Mouse (Mus musculus) heart, embryonic 11.5 days (tissue): ENCODE results near the gene Shroom3. TPM values are rescaled to one million over a fixed set of nuclear protein-coding genes. Genes with fewer than 3 reads are reported as not detected.

Experiments used
- ATAC-seq: fragments of 200-750 bp; cut with Nextera tagmentation; replicated peaks from 2 replicates; pipeline ENCODE4 v1.8.0; 2017; ENCODE audit warnings: moderate library complexity; ENCODE audit not compliant: insufficient number of reproducible peaks, low FRiP score, low TSS enrichment
- H3K27ac ChIP-seq: fragments of 300-500 bp; sonication (generic); 2 replicates; pipeline ENCODE4 v1.5.1; 2014; ENCODE audit warnings: mild to moderate bottlenecking, low read depth, low read length
- H3K27me3 ChIP-seq: fragments of 300-500 bp; sonication (generic); 2 replicates; pipeline ENCODE4 v1.6.1; 2014; ENCODE audit warnings: mild to moderate bottlenecking, low read length, mixed read lengths; ENCODE audit not compliant: control insufficient read depth, insufficient read depth
- H3K36me3 ChIP-seq: fragments of 300-500 bp; sonication (generic); 2 replicates; pipeline ENCODE4 v1.6.1; 2014; ENCODE audit warnings: mild to moderate bottlenecking, low read length, moderate library complexity, mixed read lengths; ENCODE audit not compliant: control insufficient read depth, insufficient read depth
- H3K4me1 ChIP-seq: fragments of 300-500 bp; sonication (generic); 2 replicates; pipeline ENCODE4 v1.6.1; 2014; ENCODE audit warnings: low read length; ENCODE audit not compliant: control insufficient read depth, insufficient read depth
- H3K4me2 ChIP-seq: fragments of 300-500 bp; sonication (generic); 2 replicates; pipeline ENCODE4 v1.6.1; 2014; ENCODE audit warnings: mild to moderate bottlenecking, moderate library complexity
- H3K4me3 ChIP-seq: fragments of 300-500 bp; sonication (generic); 2 replicates; pipeline ENCODE4 v1.5.1; 2014; ENCODE audit warnings: low read depth, low read length
- H3K9ac ChIP-seq: fragments of 300-500 bp; sonication (generic); 2 replicates; pipeline ENCODE4 v1.6.1; 2014; ENCODE audit warnings: mild to moderate bottlenecking, low read depth, low read length, moderate library complexity
- H3K9me3 ChIP-seq: fragments of 300-500 bp; sonication (generic); replicated peaks from 2 replicates; pipeline ENCODE4 v1.6.1; 2016; ENCODE audit warnings: low read length; ENCODE audit not compliant: control insufficient read depth
- WGBS: fragments of 180-500 bp; shearing (Covaris S2); extraction: QIAGEN DNeasy Blood & Tissue Kit; methylation state at CpG from one replicate; pipeline ENCODE4 v1.1.7; 2014; ENCODE audit not compliant: insufficient replicate concordance; 5-methylcytosine and 5-hydroxymethylcytosine counted together
- polyA plus RNA-seq: library from polyadenylated mRNA; unstranded; fragments of >200 nt; fragmentation: Nextera tagmentation; extraction: Ambion mirVana; gene quantifications from 2 replicates; pipeline ENCODE4 v1.2.1, GENCODE M21; 2014

Gene Shroom3
- polyA plus RNA-seq, 1 experiment from 2014 or later, result 14.9 TPM

- Histone ChIP-seq H3K4me2 (no peak overlapping the region), H3K27me3 (no peaks in the 10 kb centered on the region), H3K4me3 (no peak overlapping the region), H3K27ac (peak overlapping the region; percentile 88), H3K4me1 (peaks cover 32% of the 10 kb centered on the region), H3K9ac (no peak overlapping the region), H3K36me3 (no peaks in the 10 kb centered on the region), H3K9me3 (no peaks in the 10 kb centered on the region)
- 50% methylated on average over 5 of the region's 5 CpGs for WGBS
- ATAC-seq, result no peak
Measured at GRCm38 (mm10) chr5:92998494-92999016, 315.3 kb downstream of the Shroom3 start.

DNA sequence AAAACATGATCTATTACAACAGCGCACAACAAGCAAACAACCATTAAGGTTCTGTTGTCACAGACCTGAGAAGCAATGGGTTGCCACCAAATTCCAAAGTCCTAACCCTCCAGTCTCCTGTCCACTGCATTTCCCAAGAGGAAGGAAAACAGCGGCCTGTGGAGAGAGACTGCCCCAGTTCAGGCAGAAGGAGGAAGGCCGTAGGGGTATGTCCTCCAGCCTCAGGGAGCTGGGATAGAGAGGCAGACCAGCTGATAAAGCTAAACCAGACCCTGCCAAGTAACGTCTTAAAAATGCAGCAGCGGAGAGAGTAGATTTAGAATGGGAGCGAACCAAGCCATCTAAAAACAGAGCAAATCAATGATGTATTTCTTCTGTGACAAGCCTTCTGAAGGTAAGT lies 316.8 kb downstream of the Shroom3 start:
- no peak overlapping the region for H3K4me3 ChIP-seq
- peaks cover 29% of the 10 kb centered on the region for H3K4me1 ChIP-seq
- no peak for ATAC-seq
- no peaks in the 10 kb centered on the region for H3K36me3 ChIP-seq
- no peaks in the 10 kb centered on the region for H3K9me3 ChIP-seq
- WGBS, result 58% methylated on average over 6 of the region's 6 CpGs
- peak overlapping the region; percentile 41; the same call in 1 of the 2 replicates for H3K27ac ChIP-seq
- no peak overlapping the region for H3K4me2 ChIP-seq
- no peaks in the 10 kb centered on the region for H3K27me3 ChIP-seq
- H3K9ac ChIP-seq, result no peak overlapping the region

DNA sequence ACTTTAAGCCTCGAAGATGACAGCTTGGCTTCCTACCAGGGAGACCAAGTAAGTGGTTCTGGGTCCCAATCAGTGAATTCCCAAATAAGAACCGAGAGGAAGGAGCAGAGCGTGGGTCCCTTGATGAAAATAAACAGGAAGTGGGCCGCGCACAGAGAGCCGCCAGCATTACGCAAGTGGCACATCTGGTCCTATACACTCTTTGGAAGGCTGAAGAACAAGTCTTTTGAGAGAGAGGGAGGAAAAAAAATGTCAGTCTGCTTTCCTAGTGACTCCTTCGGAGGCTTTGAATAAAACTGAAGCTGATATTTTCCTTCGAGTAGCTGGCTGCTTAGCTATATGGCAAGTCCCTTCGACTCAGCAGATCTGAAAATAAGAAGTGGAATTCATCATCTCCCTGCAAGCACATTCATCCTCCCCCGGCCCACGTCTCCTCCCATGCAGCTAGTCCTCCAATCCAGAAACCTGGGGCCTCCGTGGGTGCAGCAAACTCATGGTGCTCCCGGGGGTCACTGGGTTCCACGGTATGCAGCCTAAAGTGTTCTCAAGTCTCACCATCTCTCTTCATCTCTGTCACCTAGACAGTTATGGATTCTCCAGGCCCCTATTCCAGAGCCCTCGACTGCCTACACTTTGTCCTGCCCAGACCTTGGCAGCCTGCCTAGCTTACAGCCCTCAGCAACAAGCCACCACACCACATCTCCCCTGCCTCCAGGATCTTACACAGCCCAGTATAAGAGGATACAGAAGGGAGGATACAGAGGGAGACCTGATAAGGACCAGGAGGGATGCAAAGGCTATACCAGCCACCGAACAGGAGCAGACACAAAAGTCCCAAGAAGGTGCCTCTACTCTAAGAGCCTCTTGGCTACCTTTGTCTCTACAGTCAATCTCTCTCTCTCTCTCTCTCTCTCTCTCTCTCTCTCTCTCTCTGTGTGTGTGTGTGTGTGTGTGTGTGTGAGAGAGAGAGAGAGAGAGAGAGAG lies 317.8 kb downstream of the Shroom3 start:
- H3K27me3 ChIP-seq, result no peaks in the 10 kb centered on the region
- H3K36me3 ChIP-seq, result no peaks in the 10 kb centered on the region
- H3K9ac ChIP-seq, result no peak overlapping the region
- H3K4me2 ChIP-seq, result no peak overlapping the region
- peak overlapping the region; percentile 84 for H3K27ac ChIP-seq
- H3K4me1 ChIP-seq, result peaks cover 37% of the 10 kb centered on the region
- H3K4me3 ChIP-seq, result no peak overlapping the region
- H3K9me3 ChIP-seq, result no peaks in the 10 kb centered on the region
- peak; percentile 46; the same call in 1 of the 2 replicates for ATAC-seq
- 47% methylated on average over 17 of the region's 17 CpGs for WGBS

DNA sequence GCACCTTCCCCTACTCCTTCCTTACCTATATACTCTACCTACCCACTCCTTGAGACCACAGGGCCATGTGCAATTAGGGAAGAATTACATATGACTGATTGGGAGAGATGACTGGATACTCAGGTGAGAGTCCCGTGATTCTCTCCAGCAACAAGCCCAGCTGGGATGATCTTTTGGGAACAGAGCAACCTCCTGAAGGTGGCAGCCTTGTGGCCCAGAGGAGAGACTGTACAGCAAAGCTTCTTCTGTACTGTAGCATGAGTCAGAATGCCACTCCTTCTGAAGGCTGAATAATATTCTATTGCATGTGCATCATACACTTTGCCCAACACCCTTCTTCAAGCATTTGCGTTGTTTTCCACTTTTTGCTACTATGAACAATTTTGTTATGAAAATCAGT lies 319.4 kb downstream of the Shroom3 start:
- H3K27ac ChIP-seq, result no peak overlapping the region

GRCm38 (mm10) chr5:93005229-93005814 lies 322.1 kb downstream of the Shroom3 start:
- peak overlapping the region; percentile 31 for H3K4me3 ChIP-seq
- peak overlapping the region; percentile 62 for H3K4me2 ChIP-seq
- peaks cover 16% of the 10 kb centered on the region for H3K4me1 ChIP-seq
- H3K27me3 ChIP-seq, result no peaks in the 10 kb centered on the region
- peak overlapping the region; percentile 68 for H3K9ac ChIP-seq
- no peaks in the 10 kb centered on the region for H3K36me3 ChIP-seq
- 3% methylated on average over 20 of the region's 20 CpGs for WGBS
- peak overlapping the region; percentile 85 for H3K27ac ChIP-seq
- ATAC-seq, result no peak
- no peaks in the 10 kb centered on the region for H3K9me3 ChIP-seq

More for the DNA sequence above, 319.4 kb downstream of the Shroom3 start:
- no peak for ATAC-seq
- H3K4me3 ChIP-seq, result no peak overlapping the region
- no peaks in the 10 kb centered on the region for H3K27me3 ChIP-seq
- no peak overlapping the region for H3K9ac ChIP-seq
- no peak overlapping the region for H3K4me2 ChIP-seq
- H3K4me1 ChIP-seq, result peaks cover 29% of the 10 kb centered on the region
- H3K36me3 ChIP-seq, result no peaks in the 10 kb centered on the region
- H3K9me3 ChIP-seq, result no peaks in the 10 kb centered on the region
- 86% methylated on average over 2 of the region's 2 CpGs for WGBS

DNA sequence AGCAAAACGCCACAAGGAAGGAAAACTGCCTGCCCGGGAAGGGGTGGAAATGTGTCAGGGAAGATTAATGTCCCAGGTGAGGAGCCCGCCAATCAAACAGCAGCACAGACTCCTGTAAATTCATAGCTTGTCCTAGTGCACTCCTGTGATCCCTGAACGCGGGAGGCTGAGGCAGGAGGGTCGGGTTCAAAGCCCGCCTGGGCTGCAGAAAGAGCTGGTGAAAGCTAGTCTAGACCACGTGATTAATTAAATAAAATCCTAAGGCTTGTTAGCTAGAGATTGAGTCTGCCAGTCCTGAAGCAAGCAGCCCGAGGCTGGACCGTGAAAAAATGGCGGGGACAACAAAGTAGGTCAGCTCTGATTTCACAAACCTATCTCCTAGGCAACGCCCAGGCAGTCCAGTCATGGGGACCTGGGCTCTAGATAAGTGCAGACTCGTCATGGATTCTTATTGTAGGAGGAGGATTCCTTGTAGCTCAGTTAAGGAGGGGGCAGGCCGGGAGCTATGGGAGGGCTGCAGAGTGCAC lies 322.6 kb downstream of the Shroom3 start:
- Histone ChIP-seq H3K27me3 (no peaks in the 10 kb centered on the region), H3K4me1 (peaks cover 15% of the 10 kb centered on the region), H3K9ac (peak overlapping the region; percentile 68), H3K9me3 (no peaks in the 10 kb centered on the region), H3K27ac (peak overlapping the region; percentile 85), H3K36me3 (no peaks in the 10 kb centered on the region), H3K4me2 (peak overlapping the region; percentile 62), H3K4me3 (peak overlapping the region; percentile 31)
- 28% methylated on average over 14 of the region's 14 CpGs for WGBS
- 0 out of 2 replicates have a peak, but pooled peaks have one; percentile 19 for ATAC-seq

DNA sequence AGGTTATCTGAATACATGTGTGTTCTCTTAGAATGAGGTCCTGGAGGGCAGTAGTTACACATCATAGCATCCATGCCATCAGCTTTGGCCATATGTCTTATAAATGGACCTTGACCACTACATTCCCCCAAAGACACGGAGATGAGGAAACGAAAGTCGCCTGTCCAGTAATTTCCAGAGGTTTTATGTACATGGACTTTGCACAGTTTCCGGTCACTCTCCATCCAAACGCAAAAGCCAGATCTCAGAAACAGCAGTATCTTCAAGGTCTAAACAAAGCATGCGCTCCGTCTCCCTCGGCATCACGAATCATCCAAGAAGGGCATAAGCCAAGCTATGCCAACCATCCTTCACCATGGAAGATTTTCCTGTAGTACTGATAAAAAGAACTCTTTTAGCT lies 325.0 kb downstream of the Shroom3 start:
- no peaks in the 10 kb centered on the region for H3K36me3 ChIP-seq
- H3K4me3 ChIP-seq, result no peak overlapping the region
- H3K9ac ChIP-seq, result no peak overlapping the region
- no peaks in the 10 kb centered on the region for H3K27me3 ChIP-seq
- ATAC-seq, result no peak
- 89% methylated on average over 9 of the region's 9 CpGs for WGBS
- H3K27ac ChIP-seq, result no peak overlapping the region
- H3K4me2 ChIP-seq, result no peak overlapping the region
- no peaks in the 10 kb centered on the region for H3K9me3 ChIP-seq
- H3K4me1 ChIP-seq, result peaks cover 8% of the 10 kb centered on the region
